Mouse (Mus musculus): ENCODE results near the gene Mogat2.

GRCm38 (mm10) chr7:99208704-99209103 is 29.7 kb downstream of the Mogat2 start:
- no peak for TF ChIP-seq POLR2A (IDR thresholded peaks at IDR 0.05; ENCODE audit: low read depth, low read length)
- no peak for TF ChIP-seq CTCF (IDR thresholded peaks at IDR 0.05; ENCODE audit: extremely low read depth, insufficient read length, insufficient replicate concordance, low read depth, low read length)
